Mouse (Mus musculus) testis, adult 2 months (tissue): ENCODE results near the gene Gm20388.

Experiments
- CTCF ChIP-seq: fragments of 200-500 bp; IDR thresholded peaks from 2 replicates; pipeline ENCODE4 v1.5.1; 2012; ENCODE audit warnings: low read depth, mild to moderate bottlenecking, inconsistent platforms, low read length, moderate library complexity; ENCODE audit not compliant: control insufficient read depth, insufficient read depth, insufficient replicate concordance
- POLR2A ChIP-seq: fragments of 200-500 bp; IDR thresholded peaks from 2 replicates; pipeline ENCODE4 v1.6.1; 2012; ENCODE audit warnings: low read depth, mild to moderate bottlenecking, inconsistent platforms, low read length, moderate library complexity; ENCODE audit not compliant: control insufficient read depth

DNA sequence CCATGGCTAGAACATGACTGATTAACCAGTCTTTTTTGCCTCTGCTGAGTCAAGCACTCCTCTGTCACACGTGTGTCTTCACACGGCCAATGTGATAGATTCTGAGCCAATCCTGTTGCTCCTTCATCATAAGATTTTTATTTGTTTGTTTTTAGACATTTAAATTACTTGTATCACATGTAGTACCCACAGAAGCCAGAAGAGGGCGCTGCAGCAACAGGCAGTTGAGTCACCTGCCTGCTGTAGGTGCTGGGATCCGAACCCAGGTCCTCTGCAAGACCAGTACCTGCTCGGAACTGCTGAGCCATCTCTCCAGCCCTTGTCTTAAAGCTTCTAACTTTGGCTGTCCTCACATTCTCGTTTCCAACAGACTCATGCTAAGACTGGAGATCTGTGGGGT, 812.4 kb downstream of the Gm20388 start:
- peak; percentile 87 for TF ChIP-seq CTCF
- no peak for TF ChIP-seq POLR2A
